Mouse (Mus musculus): ENCODE results near the gene Prss48.
"Not testable (repeated sequence)": the region's sequence is repeated elsewhere in the genome, so short reads cannot be mapped to it uniquely, and the experiment has no call there.

The Prss48 gene

DNA sequence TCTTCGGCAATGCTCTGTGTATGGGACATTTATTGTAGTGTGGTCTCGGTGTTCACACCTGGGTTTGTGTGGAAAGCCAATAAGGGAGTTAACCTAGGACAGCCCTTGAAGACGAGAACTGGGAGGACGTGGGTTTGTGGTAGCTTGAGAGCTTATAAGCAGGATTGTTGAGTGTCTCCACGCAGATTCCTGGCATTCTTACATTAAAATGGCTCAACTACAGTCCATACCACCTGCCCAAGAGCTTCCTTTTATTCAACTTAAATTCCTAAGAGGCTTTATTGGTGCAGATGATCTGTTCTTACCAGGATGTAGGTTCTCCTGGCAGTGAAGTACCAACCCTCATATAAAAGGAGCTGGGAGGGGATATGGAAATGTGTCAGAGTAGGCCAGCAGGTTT is 649 bp upstream of the Prss48 start:
- DNase-seq = no peak

DNA sequence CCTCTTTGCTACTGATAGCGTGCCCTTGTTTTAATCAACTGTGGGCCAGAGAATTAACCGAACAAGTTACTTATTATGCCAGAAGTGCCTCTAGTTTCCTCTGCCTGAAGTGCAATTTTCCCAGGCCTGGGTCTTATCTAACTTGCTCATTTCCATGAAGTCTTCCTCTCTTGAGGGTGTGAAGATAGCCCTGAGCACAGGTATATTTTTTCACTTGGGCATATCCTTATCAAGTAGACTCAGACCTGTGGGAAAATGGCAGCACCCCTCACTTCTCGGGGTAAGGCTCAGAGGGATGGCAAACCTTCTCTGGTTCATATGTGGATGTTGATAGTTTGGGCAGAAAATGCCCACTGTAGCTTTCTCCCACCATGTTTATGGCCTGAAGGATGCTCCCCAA is 1.0 kb downstream of the Prss48 start:
- DNase-seq = no peak

DNA sequence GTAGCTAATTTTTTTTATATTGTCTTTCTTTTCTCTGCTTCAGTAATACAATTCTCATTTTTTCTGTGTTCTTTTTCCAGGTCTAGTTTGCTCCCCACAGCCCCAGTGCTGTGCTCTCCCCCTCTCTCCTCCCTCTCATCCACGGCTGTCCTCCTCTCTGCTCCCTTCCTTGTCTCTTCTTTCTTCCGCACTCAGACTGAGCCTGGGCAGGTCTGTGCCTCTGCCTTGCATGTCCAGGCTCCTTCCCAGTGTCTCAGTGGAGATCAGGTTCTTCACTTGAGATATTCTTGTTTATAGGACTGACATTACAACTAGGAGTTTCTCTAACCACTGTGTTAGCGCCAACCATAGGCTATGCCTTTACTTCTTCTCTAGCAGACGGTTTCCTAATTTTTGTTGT is 7.6 kb downstream of the Prss48 start:
- no peak for DNase-seq

DNA sequence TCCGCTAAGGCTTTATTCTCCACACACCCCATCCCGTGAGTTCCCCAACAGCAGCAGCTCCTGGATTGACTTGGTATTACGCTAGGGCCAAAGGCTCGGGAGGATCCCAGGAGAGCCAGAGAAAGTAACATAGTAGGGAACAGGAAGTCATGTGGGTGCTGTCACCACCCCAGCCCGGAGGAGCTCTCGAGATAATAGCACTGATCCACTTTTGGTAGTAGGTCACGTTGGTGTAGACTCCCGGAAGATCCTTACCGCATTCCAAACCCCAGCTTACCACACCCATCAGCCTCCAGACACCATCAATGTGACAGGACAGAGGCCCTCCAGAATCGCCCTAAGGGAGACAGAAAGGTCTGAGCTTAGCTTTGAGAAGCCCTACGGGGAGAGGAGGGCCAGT is 8.5 kb downstream of the Prss48 start:
- DNase-seq = no peak

- DNase-seq = no peak
Measured at GRCm38 (mm10) chr3:85991802-85992156, 10.5 kb downstream of the Prss48 start.

DNA sequence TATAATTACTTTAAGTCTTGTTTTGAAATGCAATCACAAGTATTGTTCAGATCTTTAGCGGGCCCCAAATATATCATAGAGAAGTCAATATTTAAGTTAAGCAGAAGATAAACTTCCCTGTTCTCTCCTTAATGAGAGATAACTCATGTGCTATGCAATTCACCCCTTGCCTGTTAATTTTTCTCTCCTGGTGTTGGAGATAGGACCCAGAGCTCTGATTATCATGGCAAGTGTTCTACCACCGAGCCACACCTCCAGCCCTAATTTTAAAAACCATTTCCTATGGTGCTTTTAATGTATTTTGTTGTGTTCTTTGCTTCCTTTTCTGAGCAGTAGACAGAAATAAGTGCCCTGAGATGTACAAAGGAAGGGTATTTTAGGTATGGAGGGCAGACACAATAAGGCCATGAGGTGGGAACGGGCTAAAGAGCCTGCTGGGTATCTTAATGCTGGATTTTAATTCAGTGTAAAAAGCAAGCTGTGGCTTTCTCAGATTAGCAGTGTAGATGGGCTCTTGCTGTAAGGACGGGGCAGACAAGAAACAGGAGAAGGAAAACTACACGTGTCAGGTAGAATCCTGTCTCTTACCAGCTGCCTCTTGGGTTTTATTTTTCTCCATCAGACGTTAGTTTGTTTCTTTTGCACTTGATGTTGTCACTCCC is 11.0 kb downstream of the Prss48 start:
- DNase-seq = no peak

DNA sequence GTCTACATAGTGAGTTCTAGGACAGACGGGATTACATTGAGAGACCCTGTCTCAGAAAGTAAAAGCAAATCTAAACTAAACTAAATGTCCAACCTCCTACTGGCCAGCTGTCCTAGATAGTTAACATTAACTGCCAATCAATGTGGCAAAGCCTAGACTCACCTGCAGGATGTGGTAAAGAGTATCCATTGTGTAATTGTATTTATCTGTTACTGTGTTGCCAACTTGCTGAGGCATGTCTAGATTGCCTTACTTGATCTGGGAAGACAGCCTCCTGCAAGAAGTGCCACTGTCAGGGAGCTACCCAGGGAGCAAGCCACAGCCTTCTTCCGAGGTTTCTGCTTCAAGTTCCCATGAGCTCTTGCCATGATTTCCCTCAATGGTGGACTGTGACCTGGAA is 15.1 kb downstream of the Prss48 start:
- DNase-seq = no peak

GRCm38 (mm10) chr3:85984537-85984936 is 17.8 kb downstream of the Prss48 start:
- DNase-seq = no peak

- not testable (repeated sequence) for DNase-seq
Measured at GRCm38 (mm10) chr3:85981761-85982160, 20.5 kb downstream of the Prss48 start.

DNA sequence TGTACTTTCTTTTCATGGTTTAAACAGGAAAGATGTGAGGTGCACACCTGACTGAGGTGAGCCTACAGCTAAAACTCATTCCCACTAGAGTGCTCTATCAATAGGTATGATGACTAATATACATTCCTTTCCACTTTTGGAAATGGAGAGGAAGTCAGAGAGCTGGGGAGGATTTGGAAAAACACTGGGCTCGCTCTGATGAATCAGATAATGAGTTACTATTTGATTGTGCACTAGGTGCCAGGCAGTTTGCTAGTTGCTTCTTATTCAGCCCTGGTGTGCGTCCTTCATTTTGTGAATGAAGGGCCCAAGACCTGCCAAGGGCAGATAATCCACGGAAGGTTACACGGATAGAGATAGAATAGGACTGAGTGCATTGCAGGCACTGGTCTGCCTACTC is 22.3 kb downstream of the Prss48 start:
- DNase-seq = no peak

- DNase-seq = no peak
Measured at GRCm38 (mm10) chr3:85974451-85974850, 27.8 kb downstream of the Prss48 start.

- no peak for DNase-seq
Measured at GRCm38 (mm10) chr3:85973376-85974140, 28.7 kb downstream of the Prss48 start.

DNA sequence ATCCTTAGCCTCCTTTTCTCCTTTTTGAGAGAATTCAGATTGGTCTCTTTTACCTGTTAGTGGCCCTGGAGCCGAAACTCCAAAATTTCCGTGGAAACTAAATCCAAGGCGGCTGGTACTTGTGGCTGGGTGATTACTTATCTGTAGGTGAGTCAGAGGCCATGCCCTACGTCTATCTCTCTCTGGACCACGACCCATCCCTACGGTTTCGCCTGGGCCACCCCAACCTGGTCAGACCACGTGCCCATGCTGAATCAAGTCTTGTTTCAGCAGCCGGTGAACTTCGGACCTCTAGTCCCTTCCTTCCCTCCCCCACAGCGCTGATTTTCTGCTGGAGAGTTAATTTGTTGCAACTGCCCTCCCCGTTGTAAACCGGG is 30.7 kb downstream of the Prss48 start:
- peak; percentile 10 for DNase-seq

- DNase-seq = peak; percentile 59
Measured at GRCm38 (mm10) chr3:85970742-85971598, 31.3 kb downstream of the Prss48 start, which contains the start of gene Sh3d19. TSS of gene Sh3d19 (plus strand) at chr3:85971109.

DNA sequence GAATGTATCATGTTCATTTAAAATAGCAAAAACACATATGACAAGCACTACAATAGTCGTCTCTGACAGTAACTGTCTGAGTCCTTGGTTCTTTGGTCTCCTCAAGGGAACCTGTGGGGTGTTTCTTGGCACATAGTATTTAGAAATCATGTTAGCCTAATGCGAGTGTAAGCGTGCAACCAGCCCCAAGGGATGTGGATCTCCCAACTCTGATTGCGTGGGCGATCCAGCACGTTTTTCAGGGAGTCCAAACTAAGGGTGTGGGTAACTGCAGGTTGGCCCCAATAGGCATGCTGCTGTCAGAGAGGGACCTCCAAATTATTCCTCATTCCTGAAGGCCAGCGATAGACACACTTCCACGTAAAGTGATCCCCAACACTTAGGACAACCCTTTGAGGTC is 33.3 kb downstream of the Prss48 start:
- DNase-seq = no peak

DNA sequence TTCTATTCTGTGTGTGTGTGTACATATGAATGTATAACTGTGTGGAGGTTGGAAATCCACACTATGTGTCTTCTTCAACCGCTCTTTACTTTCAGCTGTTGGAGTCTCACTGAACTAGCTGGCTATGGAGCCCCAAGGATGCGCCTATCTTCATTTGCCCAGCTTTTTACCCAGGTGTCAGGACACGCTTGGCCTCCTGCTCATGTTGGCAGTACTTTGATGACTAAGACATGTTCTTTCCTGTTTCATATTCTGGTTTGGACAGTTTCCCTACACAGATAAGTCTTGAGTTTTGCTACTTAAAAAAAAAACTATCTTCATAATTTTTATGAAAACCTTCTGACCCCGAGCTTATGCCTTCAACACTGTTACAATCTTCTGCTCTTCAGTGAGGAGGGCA is 36.8 kb downstream of the Prss48 start:
- DNase-seq = no peak

DNA sequence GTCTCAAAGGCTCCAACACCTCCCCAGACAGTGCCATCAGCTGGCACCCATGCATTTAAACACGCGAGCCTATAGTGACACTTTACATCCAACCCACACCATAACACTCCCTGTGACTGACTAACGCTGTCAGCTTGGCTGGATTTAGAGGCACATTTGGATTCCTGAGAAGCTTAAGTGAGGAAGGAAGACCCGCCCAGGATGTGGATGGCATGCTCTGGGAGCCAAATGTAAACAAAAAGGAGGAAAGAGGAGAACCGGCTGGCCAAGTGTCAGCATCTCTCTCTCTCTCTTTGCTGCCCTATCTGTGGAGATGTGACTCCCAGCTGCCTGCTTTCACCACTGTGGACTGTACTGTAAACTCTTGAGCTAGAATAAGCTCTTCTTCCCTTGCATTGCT is 41.2 kb downstream of the Prss48 start:
- no peak for DNase-seq

GRCm38 (mm10) chr3:85959669-85960068 is 42.6 kb downstream of the Prss48 start:
- DNase-seq = no peak

DNA sequence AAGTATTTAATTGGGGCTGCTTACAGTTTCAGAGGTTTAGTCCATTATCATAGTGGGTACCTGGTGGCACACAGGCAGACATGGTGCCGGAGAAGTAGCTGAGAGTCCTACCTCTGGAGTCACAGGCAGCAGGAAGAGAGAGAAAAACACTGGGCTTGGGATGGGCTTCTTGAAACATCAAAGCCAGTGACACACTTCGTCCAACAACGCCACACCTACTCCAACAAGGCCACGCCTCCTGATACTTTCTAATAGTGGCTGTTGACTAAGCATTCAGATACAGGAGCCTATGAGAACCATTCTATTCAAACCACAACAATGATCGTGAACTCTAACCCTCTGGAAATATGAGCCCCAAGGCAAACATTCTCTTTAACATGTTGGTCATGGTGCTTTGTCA is 46.6 kb downstream of the Prss48 start:
- no peak for DNase-seq

DNA sequence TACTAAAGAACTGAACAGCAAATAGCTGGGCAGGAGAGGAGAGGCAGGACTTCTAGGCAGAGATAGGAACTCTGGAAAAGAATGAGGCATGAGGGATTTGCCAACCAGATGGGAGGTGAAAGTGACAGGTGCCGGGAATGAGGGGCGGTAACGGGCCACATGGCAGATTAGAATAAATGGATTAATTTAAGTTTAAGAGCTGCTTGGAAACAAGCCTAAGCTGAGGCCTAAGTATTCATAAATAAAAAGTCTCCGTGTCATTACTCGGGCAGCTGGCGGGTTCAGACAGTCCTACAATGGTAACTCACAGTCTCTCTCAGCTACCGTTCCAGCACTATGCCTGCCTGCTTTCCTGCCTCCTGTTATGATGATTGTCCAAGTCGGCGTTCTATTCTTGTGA is 47.0 kb downstream of the Prss48 start:
- no peak for DNase-seq

DNA sequence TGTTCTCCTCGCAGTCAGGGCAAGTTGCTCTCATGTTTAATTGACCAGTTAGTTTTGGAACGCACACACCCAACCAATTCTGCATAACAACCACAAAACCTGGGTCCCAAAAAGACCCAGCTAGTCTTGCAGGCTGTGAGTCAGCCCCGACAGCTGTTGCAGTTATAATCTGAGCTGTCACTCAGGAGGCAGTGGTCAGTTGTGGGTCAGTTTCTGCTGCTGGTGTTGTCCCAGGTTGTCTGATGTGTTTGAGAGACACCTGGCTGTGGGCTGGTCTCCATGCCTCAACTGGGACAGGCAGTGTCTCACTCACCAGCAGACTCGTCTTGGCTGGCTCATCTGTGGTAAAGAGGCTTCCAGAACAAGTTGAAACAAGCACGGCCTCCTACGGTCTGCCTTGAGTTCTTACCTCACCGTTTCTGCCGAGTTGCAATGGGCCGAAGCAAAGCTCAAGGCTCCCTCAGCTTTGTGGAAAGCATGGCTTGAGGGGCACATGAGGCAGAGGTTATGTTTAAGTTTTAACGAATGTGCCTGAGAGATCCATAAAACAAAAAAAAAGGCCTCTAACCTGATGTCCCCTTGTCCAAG is 49.5 kb downstream of the Prss48 start:
- no peak for DNase-seq

GRCm38 (mm10) chr3:85950914-85951313 is 51.4 kb downstream of the Prss48 start:
- DNase-seq = no peak

Measured in cerebellum, adult 11 months (tissue).